Mouse (Mus musculus): Measurements from ENCODE around the gene Slc12a1.
"Not testable (repeated sequence)": the region's sequence is repeated elsewhere in the genome, so short reads cannot be mapped to it uniquely, and the experiment has no call there.

Gene Slc12a1

GRCm38 (mm10) chr2:125152388-125152787 is at the start of gene Slc12a1:
Gene Slc12a1 (plus strand): TSS chr2:125152505.
- no peak for DNase-seq (ENCODE audit: low spot score)

- not testable (repeated sequence) for DNase-seq (ENCODE audit: low spot score)
These were observed 47.8 kb upstream of the Slc12a1 start for GRCm38 (mm10) chr2:125104491-125104890.

GRCm38 (mm10) chr2:125106536-125106935 is 45.8 kb upstream of the Slc12a1 start:
- not testable (repeated sequence) for DNase-seq (ENCODE audit: low spot score)

GRCm38 (mm10) chr2:125119381-125120110 is 32.8 kb upstream of the Slc12a1 start:
- no peak for DNase-seq (ENCODE audit: low spot score)

GRCm38 (mm10) chr2:125122288-125122623 is 30.0 kb upstream of the Slc12a1 start:
- no peak for DNase-seq (ENCODE audit: low spot score)

GRCm38 (mm10) chr2:125122624-125123476 is 29.5 kb upstream of the Slc12a1 start:
- peak; percentile 56 for DNase-seq (ENCODE audit: low spot score)

- DNase-seq (ENCODE audit: low spot score): peak; percentile 86
These were observed 28.8 kb upstream of the Slc12a1 start, which contains the start of gene Myef2 for GRCm38 (mm10) chr2:125123477-125123852. Gene Myef2 (minus strand): TSS chr2:125123661.

GRCm38 (mm10) chr2:125125824-125126223 is 26.5 kb upstream of the Slc12a1 start:
- no peak for DNase-seq (ENCODE audit: low spot score)

GRCm38 (mm10) chr2:125126792-125127191 is 25.5 kb upstream of the Slc12a1 start:
- no peak for DNase-seq (ENCODE audit: low spot score)

- DNase-seq (ENCODE audit: low spot score): no peak
These were observed 18.2 kb upstream of the Slc12a1 start for GRCm38 (mm10) chr2:125134113-125134512.

GRCm38 (mm10) chr2:125135903-125136811 is 16.1 kb upstream of the Slc12a1 start, which contains the start of gene Ctxn2:
Gene Ctxn2 (plus strand): TSS chr2:125136692.
- DNase-seq (ENCODE audit: low spot score): peak; percentile 79

- no peak for DNase-seq (ENCODE audit: low spot score)
These were observed 15.5 kb upstream of the Slc12a1 start for GRCm38 (mm10) chr2:125136846-125137245.

GRCm38 (mm10) chr2:125142336-125142735 is 10.0 kb upstream of the Slc12a1 start:
- no peak for DNase-seq (ENCODE audit: low spot score)

GRCm38 (mm10) chr2:125154294-125154693 is 2.0 kb downstream of the Slc12a1 start:
- DNase-seq (ENCODE audit: low spot score): no peak

- peak; percentile 6 for DNase-seq (ENCODE audit: low spot score)
These were observed 3.2 kb downstream of the Slc12a1 start for GRCm38 (mm10) chr2:125155504-125155903.

GRCm38 (mm10) chr2:125162012-125162470 is 9.7 kb downstream of the Slc12a1 start:
- DNase-seq (ENCODE audit: low spot score): peak; percentile 16

- DNase-seq (ENCODE audit: low spot score): no peak
These were observed 26.0 kb downstream of the Slc12a1 start for GRCm38 (mm10) chr2:125178225-125178798.

GRCm38 (mm10) chr2:125187904-125188303 is 35.6 kb downstream of the Slc12a1 start:
- DNase-seq (ENCODE audit: low spot score): no peak

- DNase-seq (ENCODE audit: low spot score): peak; percentile 84
These were observed 36.9 kb downstream of the Slc12a1 start for GRCm38 (mm10) chr2:125189197-125189596.

- no peak for DNase-seq (ENCODE audit: low spot score)
These were observed 40.6 kb downstream of the Slc12a1 start for GRCm38 (mm10) chr2:125192905-125193304.

- DNase-seq (ENCODE audit: low spot score): no peak
These were observed 44.5 kb downstream of the Slc12a1 start for GRCm38 (mm10) chr2:125196771-125197170.

Data from retina, embryonic 14.5 days (tissue).